Mouse (Mus musculus) spleen, postnatal 36 days (tissue): ENCODE results near the gene Hpse2.
"Not testable (repeated sequence)": the region's sequence is repeated elsewhere in the genome, so short reads cannot be mapped to it uniquely, and the experiment has no call there.

Source experiments
- DNase-seq, 2 experiments: peaks; one replicate each; pipeline ENCODE4 v3.0.0; 2022; ENCODE audit warnings: low spot score in 2 of 2, mixed read lengths in 1 of 2

Gene Hpse2

GRCm38 (mm10) chr19:43388017-43388904, at the start of gene Hpse2:
Gene Hpse2, minus strand, starts transcription at chr19:43388355.
- DNase-seq: no peak

- no peak for DNase-seq
These were observed 39.5 kb upstream of the Hpse2 start for GRCm38 (mm10) chr19:43427446-43428224.

DNA sequence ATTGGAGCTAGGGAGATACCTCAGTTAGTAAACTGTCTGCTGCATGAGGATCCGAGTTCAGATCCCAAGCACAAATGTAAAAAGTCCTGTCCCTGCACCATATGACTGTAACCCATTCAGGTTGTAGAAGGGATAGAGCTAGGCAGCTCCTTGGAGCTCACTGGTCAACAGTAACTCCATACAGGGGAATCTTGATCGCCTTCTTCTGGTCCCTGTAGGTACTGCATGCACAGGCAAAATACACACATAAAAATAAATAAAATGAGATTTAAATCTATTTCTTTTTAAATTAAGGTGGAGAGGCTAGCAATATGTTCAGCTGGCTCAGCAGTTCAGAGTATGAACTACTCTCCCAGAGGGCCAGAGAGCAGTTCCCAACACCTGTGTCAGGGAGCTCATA, 35.9 kb upstream of the Hpse2 start:
- no peak for DNase-seq

- DNase-seq: no peak
These were observed 32.4 kb upstream of the Hpse2 start for GRCm38 (mm10) chr19:43420506-43420905.

DNA sequence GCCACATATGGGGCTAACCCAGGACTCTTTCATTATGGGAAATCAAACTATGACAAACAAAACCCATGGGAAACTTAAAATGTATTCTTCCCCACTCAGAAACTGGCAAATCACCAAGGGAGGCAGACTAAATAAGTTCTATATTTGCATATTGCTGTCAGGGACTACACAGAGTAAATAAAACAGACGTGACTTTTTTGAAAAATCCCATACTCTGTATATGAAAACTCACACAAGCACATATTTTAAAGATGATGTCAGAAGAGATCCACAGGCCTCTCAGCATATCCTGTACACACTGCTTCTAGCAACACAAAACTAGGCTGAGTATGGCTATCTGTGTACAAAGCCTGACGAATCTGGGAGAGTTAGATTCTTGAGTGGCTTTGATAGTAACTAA, 27.4 kb upstream of the Hpse2 start:
- DNase-seq: no peak

DNA sequence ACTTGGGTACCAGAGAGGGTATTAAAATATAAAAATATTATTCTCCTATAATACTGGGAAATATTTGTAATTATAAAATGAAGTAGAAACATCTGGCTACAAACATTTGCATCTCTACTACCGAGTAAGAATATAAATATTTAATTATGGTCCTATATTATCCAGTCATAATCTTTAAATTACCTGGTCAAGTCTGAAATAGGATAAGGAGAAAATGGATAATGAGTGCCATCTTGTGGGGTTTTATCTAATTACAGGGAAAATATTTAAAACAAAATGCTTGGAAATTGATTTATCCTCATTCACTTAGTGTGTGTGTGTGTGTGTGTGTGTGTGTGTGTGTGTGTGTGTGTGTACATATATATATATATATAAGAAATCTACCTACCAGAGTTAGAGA, 19.0 kb upstream of the Hpse2 start:
- no peak for DNase-seq

- no peak for DNase-seq
These were observed 8.2 kb upstream of the Hpse2 start for GRCm38 (mm10) chr19:43396327-43396726.

DNA sequence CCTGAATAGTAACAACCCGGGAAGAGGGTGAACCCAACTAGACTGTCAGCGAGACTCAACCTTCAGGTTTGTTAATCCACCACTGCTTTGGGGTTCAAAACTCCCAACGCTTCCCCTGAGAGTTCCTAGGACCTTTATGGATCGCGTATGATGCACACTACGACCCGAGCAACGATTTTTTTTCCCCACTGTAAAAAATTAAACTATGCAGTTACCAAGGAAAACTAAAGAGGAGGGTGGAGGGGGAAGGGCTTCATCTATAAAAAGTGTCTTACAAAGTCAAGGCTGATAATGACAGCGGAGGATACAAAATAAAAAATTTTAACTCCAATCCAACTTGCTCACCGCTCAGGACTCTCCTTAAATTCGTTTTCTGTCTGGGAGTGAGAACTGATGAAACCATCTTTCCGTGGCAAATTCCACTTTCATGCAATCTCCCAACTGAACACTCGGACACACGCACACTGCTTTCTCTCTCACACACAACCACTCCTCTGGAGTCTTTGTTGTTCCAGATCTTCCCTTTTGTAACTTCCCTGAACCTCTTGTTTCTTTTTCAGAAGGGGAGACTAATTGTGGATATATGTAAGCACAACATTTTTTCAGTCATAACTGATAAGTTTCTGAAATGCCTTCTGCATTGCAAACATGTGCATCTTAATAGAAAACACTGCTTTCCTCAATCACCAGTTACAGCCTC, 934 bp downstream of the Hpse2 start:
- no peak for DNase-seq

DNA sequence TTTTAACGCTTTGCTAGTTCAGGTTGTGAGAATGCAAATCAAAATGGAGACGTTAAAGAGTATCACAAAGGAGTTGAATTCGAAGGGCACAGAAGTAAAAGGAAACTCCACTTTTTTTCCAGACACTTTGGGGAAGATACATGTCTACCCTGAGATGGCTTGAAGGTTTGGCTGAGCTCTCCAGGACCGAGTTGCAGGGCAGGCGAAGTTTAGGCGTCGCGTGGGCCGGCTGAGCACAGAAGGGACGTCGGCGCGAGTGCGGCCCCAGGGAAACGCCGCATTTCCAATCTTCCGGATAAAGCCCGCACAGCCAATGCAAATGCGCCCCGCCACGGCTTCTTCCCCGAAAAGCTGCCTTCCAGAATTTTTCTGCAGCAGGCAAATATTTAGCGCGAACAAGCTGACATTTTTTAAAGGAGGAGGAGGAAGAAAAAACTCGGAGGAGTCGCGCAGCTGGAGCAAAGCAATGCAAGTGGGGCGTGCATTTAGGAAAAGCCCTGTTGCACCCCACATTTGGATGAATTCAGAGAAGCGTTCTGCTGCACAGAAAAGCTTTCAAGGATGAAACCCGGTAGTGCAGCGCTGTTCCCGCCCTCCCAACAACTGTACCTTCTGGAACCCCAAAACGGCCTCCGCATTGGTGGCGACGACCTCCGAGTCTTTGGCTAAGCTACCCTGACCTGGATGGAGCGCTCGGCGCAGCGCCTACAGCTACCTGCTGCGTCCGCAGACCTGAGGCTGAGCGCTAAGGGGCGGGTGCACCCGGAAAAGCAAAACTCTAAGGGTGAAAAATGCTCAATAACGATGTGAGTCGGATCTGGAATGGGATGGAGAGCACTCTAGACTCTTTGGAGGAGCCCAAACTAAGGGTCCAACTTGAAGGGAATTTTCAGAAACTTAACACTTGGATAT, 1.9 kb downstream of the Hpse2 start:
- DNase-seq: no peak

DNA sequence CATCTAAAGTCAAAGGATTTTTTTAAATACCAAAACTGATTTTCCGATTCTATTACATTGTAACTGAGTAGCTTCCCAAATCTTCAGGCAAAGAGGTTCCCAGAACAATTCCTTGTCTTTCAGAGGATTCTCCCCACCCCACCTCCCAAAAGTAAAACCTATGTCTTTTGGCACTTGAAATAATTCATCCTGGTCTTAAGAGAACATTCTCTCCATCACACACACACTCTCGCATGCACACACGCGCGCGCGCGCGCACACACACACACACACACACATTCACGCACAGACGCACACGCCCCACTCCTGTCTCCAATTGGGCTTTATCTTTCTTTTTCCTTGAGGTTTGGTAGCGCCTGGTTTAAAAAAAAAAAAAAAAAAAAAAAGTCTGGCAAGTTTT, 2.7 kb downstream of the Hpse2 start:
- DNase-seq: no peak

DNA sequence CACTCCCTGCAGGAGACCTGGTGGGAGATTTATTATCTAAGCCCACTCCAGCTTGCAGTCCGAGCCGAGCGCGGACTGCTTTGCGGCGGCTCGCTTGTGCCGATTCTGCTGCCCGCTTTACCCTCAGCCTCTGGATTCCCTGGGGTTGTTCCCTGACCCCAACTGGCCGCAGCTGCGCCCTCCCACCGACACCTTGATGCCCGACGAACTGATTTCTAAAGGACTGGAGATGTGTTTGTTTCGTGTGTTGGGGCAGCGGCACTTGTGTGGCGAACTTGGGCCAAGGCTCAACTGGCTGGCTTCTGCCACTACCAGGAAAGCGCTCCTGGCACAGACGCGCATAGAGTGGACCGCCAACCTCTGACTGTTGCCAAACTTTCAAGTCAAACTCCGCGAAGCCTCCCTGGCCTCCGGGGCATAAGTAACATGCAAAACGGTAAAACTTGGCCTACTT, 3.1 kb downstream of the Hpse2 start:
- no peak for DNase-seq

- DNase-seq: no peak
These were observed 3.7 kb downstream of the Hpse2 start for GRCm38 (mm10) chr19:43384346-43384977.

DNA sequence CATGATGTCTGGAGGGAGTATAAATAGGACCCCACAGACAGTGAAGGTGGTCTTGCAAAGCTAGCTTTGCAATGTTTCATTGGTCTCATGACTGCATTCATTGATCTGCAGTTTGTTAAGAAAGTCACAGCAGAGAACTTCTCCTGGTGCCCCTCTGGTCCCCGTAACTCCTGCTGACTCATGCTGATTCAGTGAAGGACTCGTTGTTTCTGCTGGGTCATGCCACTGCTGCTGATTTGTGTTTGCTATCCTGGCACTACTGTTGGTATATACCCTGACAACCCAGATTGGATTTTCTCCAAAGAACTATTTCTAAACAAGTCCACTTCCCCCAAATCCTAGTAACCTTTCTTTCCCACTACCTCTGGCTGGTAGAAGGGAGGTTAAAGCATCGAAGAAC, 29.3 kb downstream of the Hpse2 start:
- DNase-seq: no peak

DNA sequence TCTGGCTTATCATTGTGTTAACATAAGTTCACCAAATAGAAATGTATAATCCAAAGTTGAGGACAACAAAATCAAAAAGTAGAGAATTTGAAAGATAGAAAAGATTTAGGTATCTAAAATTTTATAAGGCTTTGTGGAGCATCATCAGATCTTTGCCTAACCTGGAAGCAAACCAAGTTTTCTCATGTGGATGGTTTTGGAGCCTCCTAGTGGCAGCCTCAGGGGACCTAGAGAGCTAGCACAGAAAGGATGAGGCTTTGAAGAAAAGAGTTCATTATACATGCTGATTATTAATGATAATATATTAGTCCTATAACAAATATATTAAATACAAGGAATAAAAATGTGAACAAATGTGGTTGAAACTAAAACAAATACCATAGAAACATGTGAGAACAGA, 77.0 kb downstream of the Hpse2 start:
- no peak for DNase-seq

DNA sequence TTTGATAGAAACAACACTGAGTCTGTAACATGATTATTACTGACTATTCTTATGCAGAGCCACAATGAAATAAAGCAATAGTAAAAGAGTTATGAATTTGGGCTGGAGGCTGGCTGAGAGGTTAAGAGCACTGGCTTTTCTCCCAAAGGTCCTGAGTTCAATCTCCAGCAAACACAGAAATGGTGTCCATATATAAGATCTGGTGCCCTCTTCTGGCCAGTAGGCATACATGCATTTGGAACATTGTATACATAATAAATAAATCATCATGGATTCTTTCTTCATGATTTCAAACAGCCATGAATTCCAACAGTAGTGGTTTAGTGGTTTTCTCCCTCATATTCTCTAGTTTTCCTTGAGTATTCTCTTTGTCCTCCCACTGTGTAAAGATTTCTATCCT, 81.4 kb downstream of the Hpse2 start:
- no peak for DNase-seq

GRCm38 (mm10) chr19:43281336-43281735, 106.8 kb downstream of the Hpse2 start:
- DNase-seq: not testable (repeated sequence)

- DNase-seq: no peak
These were observed 144.2 kb downstream of the Hpse2 start for GRCm38 (mm10) chr19:43243993-43244392.

- DNase-seq: no peak
These were observed 156.4 kb downstream of the Hpse2 start for GRCm38 (mm10) chr19:43231711-43232110.

DNA sequence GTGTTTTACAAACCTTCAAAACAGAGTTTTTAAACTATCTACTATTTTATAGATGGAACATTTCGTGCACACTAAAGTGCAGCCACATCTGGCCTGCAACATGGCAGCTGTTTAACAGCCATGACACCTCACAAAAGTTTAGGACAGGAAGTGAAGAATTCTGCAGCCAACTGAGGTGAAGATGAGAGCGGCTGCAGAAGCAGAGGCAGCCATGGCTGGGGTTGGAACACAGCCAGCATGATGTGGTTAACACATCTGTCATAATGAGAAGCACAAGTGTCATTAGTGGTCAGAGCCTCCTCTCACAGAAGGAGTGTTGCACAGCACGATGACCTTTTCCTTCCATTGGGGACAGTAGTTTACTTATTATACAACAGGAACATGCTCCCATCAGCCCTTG, 194.6 kb downstream of the Hpse2 start:
- peak in 1 of 2 experiments; percentile 5 for DNase-seq

- no peak for DNase-seq
These were observed 212.7 kb downstream of the Hpse2 start for GRCm38 (mm10) chr19:43175437-43175965.
